Mouse (Mus musculus): ENCODE data around the gene Esp38.
"Not testable (repeated sequence)": the region's sequence is repeated elsewhere in the genome, so short reads cannot be mapped to it uniquely, and the experiment has no call there.

Gene Esp38

GRCm38 (mm10) chr17:39950220-39950619, at the start of gene Esp38:
Gene Esp38, plus strand, starts transcription at chr17:39950520.
- DNase-seq = no peak

GRCm38 (mm10) chr17:39902928-39903545, 47.3 kb upstream of the Esp38 start:
- DNase-seq = not testable (repeated sequence)
